Mouse (Mus musculus): ENCODE measurements around the gene Olfr1225.
"Not testable (repeated sequence)": the region's sequence is repeated elsewhere in the genome, so short reads cannot be mapped to it uniquely, and the experiment has no call there.

The Olfr1225 gene

GRCm38 (mm10) chr2:89174569-89174968 lies at the start of gene Olfr1225:
Olfr1225 (minus strand) TSS chr2:89174669.
- DNase-seq, result no peak

DNA sequence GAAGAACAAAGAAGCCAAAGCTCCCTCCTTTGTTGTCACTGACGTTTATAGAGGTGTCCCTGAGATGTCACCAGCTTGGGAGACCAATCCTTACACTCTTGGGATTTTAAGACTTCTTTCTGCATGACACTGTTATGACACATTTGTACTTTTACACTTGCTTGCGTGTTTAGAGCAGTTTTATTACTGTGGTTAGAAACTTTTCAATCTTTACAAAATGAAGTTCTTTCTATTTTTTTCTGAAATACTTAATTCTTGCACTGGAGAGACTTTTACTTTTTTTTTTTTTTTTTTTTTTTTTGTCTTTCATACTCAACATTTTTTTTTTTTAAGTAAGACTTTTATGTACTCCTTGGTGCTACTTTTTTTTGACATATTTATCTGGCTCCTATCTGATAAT lies 25.5 kb upstream of the Olfr1225 start, which contains the start of gene Olfr1226:
TSS of gene Olfr1226 (minus strand) at position 101 of the 400 bp plus-strand sequence.
- no peak for DNase-seq

DNA sequence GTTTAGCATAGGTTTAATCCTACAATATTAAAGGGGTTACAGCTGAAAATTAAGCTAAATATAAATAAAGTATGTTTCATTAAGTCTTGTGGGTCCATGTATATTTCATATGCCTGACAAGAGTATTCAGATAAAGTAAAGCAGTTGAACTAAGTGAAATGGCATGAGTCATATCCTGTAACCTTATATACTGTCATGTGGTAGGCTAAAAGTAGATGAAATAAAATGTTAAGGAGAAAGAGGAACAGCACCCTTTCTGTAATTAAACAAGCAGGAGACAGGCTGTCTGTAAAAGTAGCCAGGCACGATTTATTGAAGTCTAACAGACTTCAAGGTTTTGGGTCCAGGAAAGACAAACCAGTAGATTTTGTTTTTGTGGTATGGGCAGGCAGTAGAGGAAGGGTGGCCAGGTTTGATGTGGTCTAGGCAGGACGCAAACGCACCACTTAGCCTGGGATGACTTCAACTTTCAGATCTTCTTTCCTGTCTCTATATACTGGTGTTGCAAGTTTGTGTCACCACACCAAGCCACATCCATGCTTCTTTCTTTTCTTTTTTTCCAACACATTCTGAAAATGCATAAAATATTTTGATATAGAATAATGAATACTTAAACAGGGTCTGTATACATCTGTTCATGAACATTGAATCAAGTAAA lies 22.0 kb upstream of the Olfr1225 start:
- no peak for DNase-seq

GRCm38 (mm10) chr2:89164711-89165110 lies 9.8 kb downstream of the Olfr1225 start:
- not testable (repeated sequence) for DNase-seq

- DNase-seq, result not testable (repeated sequence)
These were observed 10.5 kb downstream of the Olfr1225 start, which contains the start of gene Olfr1224-ps1 for GRCm38 (mm10) chr2:89163991-89164390. Olfr1224-ps1 (minus strand) TSS chr2:89164091.

- no peak for DNase-seq
These were observed 23.0 kb downstream of the Olfr1225 start, which contains the start of gene Olfr1223 for GRCm38 (mm10) chr2:89151460-89151859. Olfr1223 (minus strand) TSS chr2:89151560.

- no peak for DNase-seq
These were observed 41.5 kb downstream of the Olfr1225 start, which contains the start of gene Olfr1222 for GRCm38 (mm10) chr2:89132954-89133353. Olfr1222 (minus strand) TSS chr2:89133054.

All from thymus, postnatal 14 days (tissue).